Mouse (Mus musculus) urinary bladder, postnatal 36 days (tissue): Measurements from ENCODE around the gene H2-T23.
"Not testable (repeated sequence)": the region's sequence is repeated elsewhere in the genome, so short reads cannot be mapped to it uniquely, and the experiment has no call there.

Experiments used
- DNase-seq, 2 experiments: peaks; one replicate each; pipeline ENCODE4 v3.0.0; 2022; ENCODE audit warnings: low spot score in 2 of 2, mixed read lengths in 1 of 2

The H2-T23 gene

DNA sequence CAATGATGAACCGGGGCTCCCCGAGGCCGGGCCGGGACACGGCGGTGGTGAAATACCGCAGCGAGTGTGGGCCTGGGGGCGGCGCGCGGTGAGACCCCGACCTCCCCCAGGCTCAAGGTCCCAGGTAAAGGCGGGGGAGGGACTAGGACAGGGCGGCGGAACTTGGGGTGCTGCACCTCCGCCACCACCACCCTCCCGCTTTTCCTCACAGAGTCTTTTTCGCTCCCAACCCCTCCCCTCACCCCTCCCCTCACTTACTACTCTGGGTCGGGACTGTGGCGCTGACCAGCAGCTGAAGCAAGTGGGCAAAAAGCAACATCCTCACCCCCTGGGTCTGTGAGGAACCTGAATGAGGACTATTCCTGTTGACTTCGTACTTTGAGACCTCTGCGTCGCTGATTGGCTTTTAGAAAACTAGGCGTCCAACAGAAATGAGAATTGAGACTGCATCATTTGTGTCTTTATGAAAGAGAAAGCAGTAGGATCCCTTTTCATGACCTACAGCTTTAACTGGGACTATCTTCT is at the start of gene H2-T23:
Gene H2-T23, minus strand, starts transcription at position 505 of the 525 bp plus-strand sequence.
- DNase-seq = peak; percentile 51 to 64

GRCm38 (mm10) chr17:36081901-36082300 is 49.2 kb upstream of the H2-T23 start:
- not testable (repeated sequence) for DNase-seq

- peak; percentile 84 to 90 for DNase-seq
Measured at GRCm38 (mm10) chr17:36060829-36061228, 28.2 kb upstream of the H2-T23 start.

DNA sequence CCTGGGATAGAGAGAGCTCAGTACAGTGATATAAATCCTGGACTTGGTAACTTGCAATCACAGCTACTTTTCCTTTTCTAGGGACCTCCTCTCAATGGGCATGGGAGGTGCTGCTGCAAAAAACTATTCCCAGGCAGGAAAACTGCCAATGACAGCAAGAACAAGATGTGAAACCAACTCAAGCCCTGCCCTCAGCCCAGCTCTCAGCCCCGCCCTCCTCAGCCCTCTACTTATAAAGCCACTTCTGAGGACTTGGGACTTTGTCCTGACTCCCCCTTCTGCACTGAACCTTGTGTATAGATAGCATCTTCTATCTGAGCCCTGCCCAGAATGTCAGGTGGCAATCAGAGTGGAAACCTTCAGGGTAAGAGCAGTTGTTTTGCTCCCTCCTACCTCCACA is 25.7 kb upstream of the H2-T23 start, which contains the start of gene Gm11127:
Gene Gm11127, minus strand, starts transcription at position 10 of the 400 bp plus-strand sequence.
- DNase-seq = not testable (repeated sequence)

DNA sequence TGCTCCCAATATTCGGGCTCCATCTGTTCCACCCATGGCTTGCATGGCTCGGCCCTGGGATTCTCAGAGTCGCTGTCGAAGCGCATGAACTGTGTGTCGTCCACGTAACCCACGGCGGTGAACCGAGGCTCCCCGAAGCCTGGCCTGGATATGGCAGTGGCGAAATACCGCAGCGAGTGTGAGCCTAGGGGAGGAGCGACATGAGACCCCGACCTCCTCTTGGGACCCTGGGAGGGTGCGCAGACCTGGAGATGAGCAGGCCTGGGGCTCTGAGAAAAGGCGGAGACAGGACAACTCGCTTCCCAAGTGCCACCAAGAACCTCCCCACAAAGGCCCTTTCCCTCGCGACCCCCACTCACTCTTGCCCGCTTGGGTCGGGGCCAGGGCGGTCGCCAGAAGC is 25.3 kb upstream of the H2-T23 start:
- DNase-seq = not testable (repeated sequence)

GRCm38 (mm10) chr17:36043286-36043685 is 10.6 kb upstream of the H2-T23 start:
- no peak for DNase-seq

GRCm38 (mm10) chr17:36042610-36043169 is 10.0 kb upstream of the H2-T23 start, which contains the start of the genes H2-T22 and Gm6034:
TSS of gene H2-T22 (minus strand) at chr17:36042747.
TSS of gene Gm6034 (plus strand) at chr17:36042961.
- peak; percentile 62 to 74 for DNase-seq

DNA sequence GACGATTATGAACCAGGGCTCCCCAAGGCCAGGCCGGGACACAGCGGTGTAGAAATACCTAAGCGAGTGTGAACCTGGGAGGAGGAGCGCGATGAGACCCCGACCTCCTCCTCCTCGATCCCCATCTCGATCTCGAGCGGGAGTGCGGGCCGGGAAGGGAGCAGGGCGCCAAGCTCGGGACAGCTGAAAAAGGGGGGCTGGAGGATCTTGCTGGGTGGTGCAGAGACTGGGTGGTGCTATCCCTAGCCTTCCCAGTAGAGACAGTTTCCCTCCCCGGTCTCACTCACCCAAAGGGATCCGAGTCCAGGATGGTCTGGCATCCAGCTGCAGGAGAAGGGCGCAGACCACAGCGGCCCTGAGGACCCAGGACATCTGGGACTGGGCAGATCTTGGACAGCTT is 9.4 kb upstream of the H2-T23 start:
- not testable (repeated sequence) for DNase-seq

GRCm38 (mm10) chr17:36040604-36041003 is 7.9 kb upstream of the H2-T23 start:
- DNase-seq = not testable (repeated sequence)

DNA sequence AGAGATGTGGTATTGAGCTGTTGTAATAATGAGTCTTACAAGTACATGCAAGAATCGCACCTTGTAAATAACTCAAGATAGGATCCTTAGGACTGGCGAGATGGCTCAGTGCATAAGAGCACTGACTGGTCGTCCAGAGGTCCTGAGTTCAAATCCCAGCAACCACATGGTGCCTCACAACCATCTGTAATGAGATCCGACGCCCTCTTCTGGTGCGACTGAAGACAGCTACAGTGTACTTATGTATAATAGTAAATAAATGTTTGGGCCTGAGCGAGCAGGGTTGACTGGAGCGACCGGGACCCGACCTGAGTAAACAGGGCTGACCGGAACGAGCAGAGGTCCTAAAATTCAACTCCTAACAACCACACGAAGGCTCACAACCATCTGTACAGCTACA is 3.5 kb upstream of the H2-T23 start:
- not testable (repeated sequence) for DNase-seq

DNA sequence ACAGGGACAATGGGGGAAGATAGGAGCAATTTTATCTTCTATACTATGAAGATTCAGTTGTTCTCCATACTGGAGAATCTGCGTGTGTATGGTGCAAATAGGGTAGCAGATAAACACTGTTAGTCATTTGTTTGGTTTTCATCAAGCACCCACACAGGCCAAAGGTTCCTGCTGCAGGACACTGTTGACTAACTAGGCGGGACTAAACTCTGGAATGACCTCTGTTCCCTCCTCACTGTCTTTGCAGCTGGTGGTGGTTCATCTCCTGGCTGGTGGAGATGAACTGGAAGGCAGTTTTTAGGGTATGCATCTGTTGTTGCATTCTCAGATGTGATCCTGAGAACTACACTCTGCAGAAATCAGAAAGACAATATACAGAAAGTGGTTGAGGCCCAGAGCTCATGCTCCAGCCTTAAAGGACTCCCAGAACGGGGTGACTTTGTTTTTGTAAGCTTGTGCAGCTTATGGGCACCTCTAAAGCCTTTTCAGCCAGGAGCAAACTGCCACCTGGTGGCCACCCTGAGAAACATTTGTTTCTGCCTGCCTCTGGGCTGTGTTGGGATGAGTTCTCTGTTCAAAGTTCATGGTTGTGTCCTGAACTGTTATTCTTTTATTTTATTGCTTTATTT is 2.5 kb upstream of the H2-T23 start:
- DNase-seq = peak; percentile 47 to 60

DNA sequence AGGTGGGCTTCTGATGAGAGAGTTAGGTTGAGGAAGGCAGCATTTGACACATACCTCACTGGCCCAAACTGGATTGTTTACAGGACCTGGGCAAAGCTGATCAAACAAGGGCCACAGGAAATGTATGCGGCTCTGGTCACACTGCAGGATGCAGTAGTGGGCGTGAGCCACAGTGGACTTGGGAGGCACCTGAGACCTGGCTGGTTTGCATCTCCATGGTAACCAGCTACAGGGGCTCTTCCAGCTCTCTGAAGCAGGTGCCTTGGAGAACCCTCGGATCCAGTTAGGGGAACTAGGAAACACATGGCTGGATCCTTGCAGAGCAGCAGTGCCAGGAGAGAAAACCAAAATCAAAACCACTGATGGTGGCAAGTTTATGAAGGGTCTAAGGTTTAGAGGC is 1.9 kb upstream of the H2-T23 start:
- not testable (repeated sequence) for DNase-seq

DNA sequence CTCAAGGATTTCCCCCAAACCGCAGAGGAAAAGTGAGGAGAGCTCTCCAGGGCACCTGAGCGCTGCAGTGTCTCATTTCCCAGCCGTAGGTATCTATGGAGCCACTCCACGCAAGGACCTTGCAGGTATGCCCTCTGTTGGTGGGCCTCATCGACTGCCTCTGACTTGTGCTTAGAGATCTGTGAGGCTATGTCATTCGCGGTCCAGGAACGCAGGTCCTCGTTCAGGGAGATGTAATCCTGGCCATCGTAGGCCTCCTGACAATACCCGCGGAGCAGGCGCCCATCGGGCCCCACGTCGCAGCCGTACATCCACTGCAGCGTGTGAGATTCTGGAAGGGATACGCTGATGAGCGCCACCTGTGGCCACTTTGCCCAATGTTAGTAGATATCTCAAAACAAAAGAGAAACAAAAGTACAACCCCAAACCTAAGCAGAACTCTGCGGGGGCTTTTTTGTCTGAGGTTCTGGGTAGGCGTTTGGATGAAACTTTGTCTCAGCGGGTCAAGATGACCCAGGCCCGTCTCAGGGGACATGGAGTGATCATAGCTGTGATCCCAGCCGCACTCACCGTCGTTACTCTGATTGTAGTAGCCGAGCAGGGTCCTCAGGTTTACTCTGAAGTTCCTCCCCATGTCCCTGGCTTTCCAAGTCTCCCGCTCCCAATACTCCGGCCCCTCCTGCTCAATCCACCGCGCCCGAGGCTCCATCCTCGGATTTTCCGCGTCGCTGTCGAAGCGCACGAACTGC is 898 bp downstream of the H2-T23 start:
- DNase-seq = peak; percentile 58 to 62

- not testable (repeated sequence) for DNase-seq
Measured at GRCm38 (mm10) chr17:36030703-36031582, 1.7 kb downstream of the H2-T23 start.

GRCm38 (mm10) chr17:36030046-36030702 is 2.5 kb downstream of the H2-T23 start:
- not testable (repeated sequence) for DNase-seq

GRCm38 (mm10) chr17:36028879-36029619 is 3.6 kb downstream of the H2-T23 start:
- DNase-seq = no peak

- DNase-seq = no peak
Measured at GRCm38 (mm10) chr17:36027663-36028062, 5.0 kb downstream of the H2-T23 start.

GRCm38 (mm10) chr17:36025901-36026300 is 6.8 kb downstream of the H2-T23 start:
- DNase-seq = no peak

DNA sequence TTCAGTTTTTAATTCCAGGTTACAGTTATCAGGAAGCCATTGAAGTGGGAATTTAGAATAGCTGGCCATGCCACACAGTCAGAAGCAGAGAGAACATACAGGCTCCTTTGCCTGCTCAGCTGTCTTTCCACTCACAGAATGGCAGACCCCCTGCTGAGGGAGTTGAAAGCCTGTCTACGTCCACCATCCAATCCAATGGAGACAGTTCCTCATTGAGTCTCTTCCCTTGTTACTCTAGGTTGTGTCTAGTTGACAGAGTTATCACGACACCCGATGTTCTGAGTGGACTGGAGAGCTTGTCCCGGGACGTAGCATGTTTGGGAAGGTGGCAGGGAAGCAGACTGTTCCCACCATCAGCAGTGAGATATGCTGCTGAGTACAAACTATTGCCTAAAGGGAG is 7.5 kb downstream of the H2-T23 start:
- no peak for DNase-seq
